Comparison of ENCODE assay signal across 20 mouse cellular contexts in genomic region chr8:115709931-115710330, GRCm38 (mm10). TPM values are rescaled to one million over a fixed set of nuclear protein-coding genes. Genes with fewer than 3 reads are reported as not detected.
DNase-seq lines count a peak whose midpoint lies in the region; ATAC-seq and TF ChIP-seq lines count a peak whose summit lies in the region.
"Had no signal": no experiment of that assay in that cellular context is flagged by ENCODE, and none has a peak within 500 bp of the region (broad histone marks: within the 10 kb centered on the region; RNA-seq: fewer than 3 reads in every experiment).

No protein-coding gene starts in this region.

- intact Hi-C loops in gastrocnemius, adult 2 months (cut with DNase I): loop anchor here (2.0 to 10.0 kb wide), 9 partner anchors 128 to 1255 kb away; no protein-coding TSS in a partner anchor
- intact Hi-C loops in gastrocnemius, postnatal 36 days (cut with DNase I): loop anchor here (5.0 to 10.0 kb wide), 11 partner anchors 68 to 1258 kb away; no protein-coding TSS in a partner anchor

- no peak for DNase-seq in gastrocnemius, adult 2 months
- no peak for DNase-seq in gastrocnemius, postnatal 36 days
- DNase-seq in kidney, adult 8-10 months: peak; percentile 65 to 72
- DNase-seq in kidney, postnatal 14 days: peak; percentile 65
- no peak for DNase-seq in spleen, adult 12 weeks (ENCODE audit: low spot score)
- no peak for DNase-seq in embryo, embryonic 10.5 days (ENCODE audit: low spot score)

- H3K27ac ChIP-seq in gastrocnemius, adult 2 months: peak overlapping the region; percentile 21; the same call in 1 of the 2 replicates
- no peak overlapping the region for H3K27ac ChIP-seq in kidney, embryonic 14.5 days (ENCODE audit: low read depth, low read length)
- H3K27ac ChIP-seq: embryonic facial prominence, embryonic 10.5 days; embryonic facial prominence, embryonic 15.5 days; forebrain, embryonic 12.5 days; hindbrain, embryonic 14.5 days; limb, embryonic 12.5 days; lung, embryonic 15.5 days; neural tube, embryonic 12.5 days; stomach, embryonic 15.5 days had no signal

- no peak overlapping the region for H3K9ac ChIP-seq in kidney, embryonic 14.5 days (ENCODE audit: low read depth, low read length)
- H3K9ac ChIP-seq: embryonic facial prominence, embryonic 15.5 days; forebrain, embryonic 12.5 days; forebrain, postnatal 0 days; hindbrain, embryonic 14.5 days; limb, embryonic 12.5 days; lung, embryonic 15.5 days; neural tube, embryonic 12.5 days; stomach, embryonic 15.5 days had no signal

- no peaks in the 10 kb centered on the region for H3K36me3 ChIP-seq in kidney, embryonic 14.5 days (ENCODE audit: control insufficient read depth, insufficient read depth, low read length)
- H3K36me3 ChIP-seq: embryonic facial prominence, embryonic 10.5 days; embryonic facial prominence, embryonic 15.5 days; forebrain, embryonic 12.5 days; limb, embryonic 12.5 days; lung, embryonic 15.5 days; neural tube, embryonic 12.5 days; stomach, embryonic 15.5 days had no signal

- no peak overlapping the region for H3K4me2 ChIP-seq in kidney, embryonic 14.5 days (replicated peaks; ENCODE audit: low read depth, low read length)

- peaks cover 27% of the 10 kb centered on the region for H3K4me1 ChIP-seq in kidney, embryonic 14.5 days (ENCODE audit: control insufficient read depth, insufficient read depth, low read length)

- no peak for ATAC-seq in kidney, embryonic 14.5 days (ENCODE audit: low FRiP score, low TSS enrichment)
- ATAC-seq: activated CD4-positive, CD25-positive, alpha-beta regulatory T cell, adult 4 months; forebrain, postnatal 0 days; midbrain, embryonic 16.5 days had no signal

- H3K4me3 ChIP-seq in gastrocnemius, adult 2 months: no peak overlapping the region
- H3K4me3 ChIP-seq in kidney, embryonic 14.5 days (ENCODE audit: low read length): no peak overlapping the region
- H3K4me3 ChIP-seq: forebrain, embryonic 12.5 days; myocyte; neural tube, embryonic 12.5 days had no signal

- no peaks in the 10 kb centered on the region for H3K27me3 ChIP-seq in kidney, embryonic 14.5 days (ENCODE audit: control insufficient read depth, insufficient read depth, low read length)
- H3K27me3 ChIP-seq: neural tube, embryonic 12.5 days had no signal

- no peak for TF ChIP-seq CTCF in gastrocnemius, adult 2 months (IDR thresholded peaks at IDR 0.05)

- 68% methylated on average over 8 of the region's 8 CpGs for WGBS in kidney, embryonic 14.5 days

- H3K9me3 ChIP-seq in kidney, embryonic 14.5 days (ENCODE audit: control insufficient read depth, low read length): no peaks in the 10 kb centered on the region
- H3K9me3 ChIP-seq: embryonic facial prominence, embryonic 10.5 days; embryonic facial prominence, embryonic 15.5 days; forebrain, embryonic 12.5 days; limb, embryonic 12.5 days; lung, embryonic 15.5 days; neural tube, embryonic 12.5 days; stomach, embryonic 15.5 days had no signal

RNA-seq across cellular contexts. Expression of gene Maf, which starts 2.3 kb away (rescaled TPM):
- 100 to 1,000 TPM; 129 to 153 TPM for total RNA-seq in gastrocnemius, adult 2 months (2021)
- total RNA-seq in gastrocnemius, postnatal 36 days (2021): 100 to 1,000 TPM; 107 to 124 TPM
- 11.0 and 12.7 TPM in 2 replicates for polyA plus RNA-seq in kidney, embryonic 14.5 days (2014; fragmentation: Nextera tagmentation; extraction: Ambion mirVana)
- total RNA-seq: CH12.LX had no signal

Comparison
In these comparisons a context has a peak if more than half of its experiments do, and no peak if none do; other contexts are left out.
1. DNase-seq: peak in kidney, adult 8-10 months (2 of 2) and kidney, postnatal 14 days (single experiment); none in gastrocnemius, adult 2 months (single experiment), gastrocnemius, postnatal 36 days (0 of 2), spleen, adult 12 weeks (single experiment) and embryo, embryonic 10.5 days (single experiment).